Mouse (Mus musculus) common myeloid progenitor, adult 5-6 weeks (primary cell): ENCODE measurements around the gene Nell1. TPM values are rescaled to one million over a fixed set of nuclear protein-coding genes. Genes with fewer than 3 reads are reported as not detected.

Experiments
- ATAC-seq: replicated peaks from 2 replicates; pipeline ENCODE4 v1.8.0; 2016; ENCODE audit warnings: low read depth, mild to moderate bottlenecking, moderate TSS enrichment, inconsistent platforms; ENCODE audit not compliant: poor library complexity, severe bottlenecking
- total RNA-seq: library from RNA; stranded (forward); fragments of 200-1000, 187-1606 nt; gene quantifications from 2 replicates; pipeline ENCODE4 v1.2.3, GENCODE M21; 2017

The Nell1 gene
- total RNA-seq, 1 experiment from 2014 or later = not detected

- ATAC-seq = no peak
Measured at GRCm38 (mm10) chr7:50228273-50228672, 253.6 kb downstream of the Nell1 start.

GRCm38 (mm10) chr7:50241213-50241612, 266.5 kb downstream of the Nell1 start:
- no peak for ATAC-seq

DNA sequence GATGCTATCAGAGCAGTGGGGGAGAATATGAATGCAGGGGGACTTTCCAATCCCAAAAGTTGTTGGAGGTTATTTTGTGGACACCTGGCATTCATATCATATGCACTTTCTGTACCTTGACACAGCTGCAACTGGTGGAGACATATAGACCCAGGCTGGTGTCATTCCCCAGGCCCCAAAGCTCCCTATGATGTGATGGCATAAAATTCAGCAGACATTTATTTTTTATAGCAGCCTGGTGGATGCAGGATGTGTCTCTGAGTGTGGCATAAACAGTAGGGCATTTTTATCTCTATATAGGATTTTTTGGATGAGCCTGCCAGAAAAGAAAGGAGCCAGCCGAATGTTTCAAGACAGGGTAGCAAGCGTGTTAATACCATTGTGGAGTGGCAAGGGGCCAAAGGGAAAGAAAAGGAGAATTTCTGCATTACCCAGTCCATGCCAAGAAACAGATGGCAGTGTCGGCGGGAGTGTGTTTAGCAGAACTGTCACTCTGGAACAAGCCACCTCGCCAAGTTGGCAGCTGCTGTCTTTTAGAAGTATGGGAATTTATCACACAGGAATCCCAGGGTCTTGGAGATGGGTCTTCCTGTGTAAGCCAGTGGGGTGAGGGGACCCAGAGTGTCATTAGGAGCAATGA, 267.1 kb downstream of the Nell1 start:
- no peak for ATAC-seq

- ATAC-seq = no peak
Measured at GRCm38 (mm10) chr7:50253166-50253565, 278.5 kb downstream of the Nell1 start.

DNA sequence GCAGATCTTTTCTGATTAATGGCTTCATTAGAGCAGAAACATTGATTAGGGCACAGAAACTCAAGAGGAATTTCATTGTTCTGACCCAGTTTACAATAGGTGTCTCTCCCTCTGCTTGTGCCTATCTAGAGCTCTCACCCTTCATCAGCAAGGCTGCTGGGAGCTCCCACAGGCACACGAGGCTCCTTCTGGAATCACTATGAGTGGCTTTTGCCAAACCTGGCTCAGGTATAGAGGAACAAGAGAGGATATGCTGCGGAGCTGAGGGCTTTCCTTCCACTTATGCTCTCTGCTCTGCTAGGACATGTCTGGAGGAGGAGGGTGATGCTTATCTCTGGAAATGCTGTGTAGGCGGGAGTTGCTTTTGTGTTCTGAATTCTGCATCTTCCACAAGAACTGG, 285.4 kb downstream of the Nell1 start:
- no peak for ATAC-seq

GRCm38 (mm10) chr7:50295508-50295907, 320.8 kb downstream of the Nell1 start:
- no peak for ATAC-seq

GRCm38 (mm10) chr7:50338226-50338625, 363.6 kb downstream of the Nell1 start:
- ATAC-seq = no peak

GRCm38 (mm10) chr7:50338757-50339156, 364.1 kb downstream of the Nell1 start:
- no peak for ATAC-seq

DNA sequence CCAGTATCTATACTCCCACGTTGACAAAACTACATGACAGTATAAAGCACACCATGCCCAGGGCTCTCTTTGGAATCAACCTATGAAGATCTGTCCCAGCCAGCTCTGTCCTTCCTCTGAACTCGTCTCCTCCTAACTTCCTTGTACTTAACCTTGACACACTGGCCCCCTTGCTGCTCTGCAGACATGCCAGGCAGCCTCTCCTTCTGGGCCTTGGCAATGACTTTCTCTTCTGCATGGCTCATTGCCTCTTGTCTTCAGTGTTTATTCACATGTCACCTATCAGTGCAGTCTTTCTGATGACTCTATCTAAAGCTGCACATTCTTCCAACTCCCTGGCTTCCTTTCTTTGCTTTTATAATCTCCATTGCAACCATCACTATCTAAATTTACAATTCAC, 376.9 kb downstream of the Nell1 start:
- no peak for ATAC-seq

GRCm38 (mm10) chr7:50357213-50357612, 382.5 kb downstream of the Nell1 start:
- ATAC-seq = no peak

DNA sequence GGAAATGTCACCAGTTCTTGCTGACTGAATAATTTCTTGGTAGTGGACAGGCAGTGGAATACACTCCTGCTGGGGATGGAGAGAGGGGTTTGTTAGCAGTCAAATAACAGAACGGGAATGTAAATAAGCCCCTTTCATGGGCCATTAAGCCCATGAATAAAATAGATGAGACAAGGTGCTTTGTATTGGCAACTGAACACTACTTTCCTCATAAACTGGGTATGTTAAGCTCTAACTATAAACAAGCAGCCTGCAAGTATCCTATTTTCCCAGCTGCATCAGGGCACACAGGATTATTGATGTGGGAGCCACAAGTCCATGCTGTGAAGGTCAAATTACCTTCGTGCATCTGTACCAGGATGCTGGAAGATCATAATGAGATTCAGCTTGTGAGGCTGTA, 387.4 kb downstream of the Nell1 start:
- no peak for ATAC-seq

DNA sequence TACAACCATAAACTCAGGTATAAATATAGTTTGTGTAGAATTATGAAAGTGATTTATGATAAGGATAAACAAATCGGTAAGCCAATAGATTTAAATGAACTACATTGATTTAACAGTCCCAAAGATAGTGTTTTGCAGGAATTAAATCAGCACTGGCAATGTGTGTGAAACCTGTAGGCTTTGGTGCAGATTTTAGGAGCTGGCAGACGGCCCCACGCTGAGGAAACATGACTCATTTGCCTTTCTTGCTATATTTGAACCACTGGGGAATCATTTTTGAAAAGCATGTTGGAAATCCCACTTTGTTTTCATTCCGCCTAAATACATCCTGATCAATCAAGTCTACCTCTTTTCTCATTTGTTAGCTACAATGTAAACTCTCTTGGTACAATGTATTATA, 400.2 kb downstream of the Nell1 start:
- ATAC-seq = no peak

DNA sequence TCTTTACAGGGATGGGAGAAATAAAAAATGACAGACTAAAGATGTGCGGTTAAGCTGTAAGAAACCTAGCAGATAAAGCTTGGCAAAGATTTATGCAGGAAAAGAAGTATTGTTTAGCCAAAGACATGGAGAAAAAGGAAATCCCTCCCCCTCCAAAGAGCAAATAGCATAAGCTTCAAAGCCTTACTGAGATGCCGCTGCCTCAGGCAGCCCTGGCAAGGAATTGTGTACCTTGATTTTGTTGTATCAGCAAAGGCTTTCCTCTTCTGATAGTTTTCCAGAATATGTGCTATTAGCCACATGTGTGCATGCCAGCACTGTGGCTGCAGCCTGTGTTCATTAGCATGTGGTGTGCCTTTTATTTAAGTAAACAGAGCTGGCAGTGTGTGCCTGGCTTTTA, 435.8 kb downstream of the Nell1 start:
- ATAC-seq = no peak

DNA sequence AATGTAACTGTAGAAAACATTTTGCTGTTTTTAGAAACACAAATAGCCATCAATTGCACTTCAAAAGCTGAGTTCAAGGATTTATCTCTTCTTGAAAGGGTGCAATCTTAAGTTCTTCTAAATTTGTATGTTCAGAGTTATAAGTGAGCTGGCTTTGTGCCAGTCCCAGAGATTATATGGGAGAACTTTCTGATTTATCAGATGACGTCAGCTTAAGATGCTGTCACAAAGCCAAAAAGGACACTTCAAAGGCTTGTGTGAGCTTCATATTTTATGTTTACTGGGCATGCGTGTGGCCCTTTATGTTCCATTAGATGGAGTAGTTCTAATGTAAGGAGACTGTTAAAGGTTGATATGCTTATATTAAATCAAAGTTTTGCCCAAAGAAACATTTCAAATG, 445.3 kb downstream of the Nell1 start:
- ATAC-seq = no peak

DNA sequence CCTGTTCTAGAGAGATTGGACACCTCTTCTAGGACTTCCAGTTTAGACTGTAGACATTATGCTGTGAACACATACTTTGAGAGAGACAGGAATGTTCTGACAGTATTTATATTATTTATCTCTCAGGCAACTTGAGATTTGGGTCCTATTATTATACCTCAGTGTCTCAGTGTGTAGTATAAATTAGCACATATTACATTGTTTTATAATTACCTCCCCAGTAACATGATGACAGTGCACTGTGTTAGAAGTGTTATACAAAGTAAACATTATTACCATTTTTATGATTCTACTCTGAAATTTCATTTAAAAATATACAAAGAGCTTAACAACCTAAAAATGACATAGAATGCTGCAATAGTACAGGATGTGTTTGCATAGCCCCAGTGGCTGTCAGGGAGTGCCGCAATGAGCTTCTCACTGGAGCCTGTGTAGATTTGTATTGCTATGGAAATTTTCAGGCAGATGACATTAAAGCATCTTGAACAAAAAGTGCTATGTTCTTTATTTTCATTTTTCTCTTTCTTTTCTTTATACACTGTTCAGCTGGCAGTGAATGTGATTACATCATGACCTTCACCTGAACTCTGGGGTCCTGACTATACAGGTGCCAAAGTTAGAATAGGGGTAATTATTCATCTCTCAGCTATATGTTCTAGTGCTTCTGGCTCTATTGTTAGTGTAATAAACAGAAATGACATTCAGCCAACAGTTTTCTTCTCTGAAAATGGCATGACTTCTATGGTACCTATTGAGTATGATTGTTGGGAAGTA, 447.9 kb downstream of the Nell1 start:
- ATAC-seq = no peak

GRCm38 (mm10) chr7:50429725-50430124, 455.1 kb downstream of the Nell1 start:
- ATAC-seq = no peak

DNA sequence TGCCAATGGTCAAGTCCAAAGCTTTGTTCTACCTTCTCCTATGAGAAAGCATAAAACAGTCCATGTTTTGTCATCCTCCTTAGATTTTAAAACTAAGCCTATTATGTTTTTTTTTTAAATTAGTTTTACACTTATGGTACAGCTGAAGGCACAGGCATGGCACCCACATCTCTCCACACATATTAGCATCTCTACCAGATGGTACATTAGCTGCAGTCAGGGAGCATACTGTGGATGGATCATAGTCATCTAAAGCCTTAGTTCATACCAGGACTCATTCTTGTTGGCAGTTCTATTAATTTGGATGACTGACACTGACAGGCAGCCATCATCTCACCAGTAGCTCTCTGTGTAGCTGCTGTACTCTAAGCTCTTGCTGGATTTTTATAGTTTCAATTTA, 466.6 kb downstream of the Nell1 start:
- ATAC-seq = no peak

DNA sequence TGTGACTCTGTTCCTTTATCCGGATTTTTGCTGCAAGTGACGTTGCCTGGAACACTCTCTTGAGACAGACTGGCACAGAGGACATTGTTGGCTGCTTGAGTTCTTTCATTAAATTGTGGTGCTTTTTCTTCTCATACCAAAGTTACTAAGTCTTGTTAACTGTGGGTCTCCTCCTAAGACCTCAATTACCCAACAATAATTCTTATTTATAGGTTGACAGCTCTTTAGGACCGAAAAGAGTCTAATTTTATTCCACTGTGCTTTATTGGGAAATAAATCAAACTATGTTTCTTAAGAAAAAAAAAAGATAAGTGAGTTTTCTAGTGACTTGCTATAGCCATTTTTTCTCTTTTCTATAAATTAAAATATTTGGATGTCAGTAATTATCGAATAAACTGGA, 472.7 kb downstream of the Nell1 start:
- no peak for ATAC-seq

- no peak for ATAC-seq
Measured at GRCm38 (mm10) chr7:50467742-50468141, 493.1 kb downstream of the Nell1 start.

DNA sequence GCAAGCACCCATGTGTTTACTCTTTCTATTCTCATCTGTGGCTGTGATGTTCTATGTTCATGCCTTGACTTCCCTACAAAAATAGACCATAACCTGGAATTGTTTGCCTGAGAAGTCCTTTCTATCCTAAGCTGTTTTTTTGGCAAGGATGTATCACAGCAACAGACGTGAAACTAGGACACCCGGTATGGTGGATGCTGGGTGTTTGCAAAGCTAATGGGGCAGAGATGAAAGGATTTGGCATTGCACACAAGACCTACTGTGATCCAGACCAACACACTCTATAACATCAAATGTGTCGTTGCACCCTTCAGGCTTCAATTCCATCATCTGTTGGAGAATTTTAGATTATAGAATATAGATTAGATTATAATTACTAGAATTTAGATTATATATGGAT, 495.9 kb downstream of the Nell1 start:
- ATAC-seq = no peak

DNA sequence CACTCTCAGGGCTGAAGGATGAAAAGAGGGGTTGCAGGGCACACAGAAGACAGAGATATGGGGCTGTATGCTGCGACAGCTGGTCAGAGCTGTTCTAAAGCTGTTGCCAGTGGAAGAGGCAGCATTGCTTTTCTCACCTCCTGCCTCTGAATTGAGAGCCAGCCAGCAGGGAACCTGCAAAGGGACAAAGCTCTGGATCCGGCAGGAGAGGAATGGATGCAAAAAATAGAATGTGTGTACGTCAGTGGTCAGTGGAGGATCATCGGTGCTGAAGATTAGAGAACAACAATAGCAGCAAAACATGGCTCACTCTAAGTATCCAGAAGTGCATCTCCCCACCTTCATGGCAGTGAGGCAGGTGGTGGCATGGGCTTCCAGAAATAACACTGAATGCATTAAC, 507.3 kb downstream of the Nell1 start:
- ATAC-seq = no peak

GRCm38 (mm10) chr7:50485304-50485703, 510.6 kb downstream of the Nell1 start:
- ATAC-seq = no peak
